Mouse (Mus musculus): ENCODE measurements around the gene Olfr1066. TPM values are rescaled to one million over a fixed set of nuclear protein-coding genes. Genes with fewer than 3 reads are reported as not detected.
A peak's percentile ranks its signal among the peaks of the same experiment; 100 is the strongest.
"Not testable (repeated sequence)": the region's sequence is repeated elsewhere in the genome, so short reads cannot be mapped to it uniquely, and the experiment has no call there.

Gene Olfr1066
- not detected for total RNA-seq (2021)
- long read RNA-seq, experiment 1: 0 reads
- long read RNA-seq, experiment 2: 0 reads

- DNase-seq (ENCODE audit: low spot score in 2 of 2): no peak
Observed at GRCm38 (mm10) chr2:86456169-86456568, at the start of gene Olfr1066. Olfr1066 (minus strand) TSS chr2:86456269.

- no peak for DNase-seq (ENCODE audit: low spot score in 2 of 2)
Observed at GRCm38 (mm10) chr2:86487286-86487685, 31.2 kb upstream of the Olfr1066 start, which contains the start of gene Olfr228. Olfr228 (minus strand) TSS chr2:86487386.

- peak in 1 of 2 experiments; percentile 15 for DNase-seq (ENCODE audit: low spot score in 2 of 2)
Observed at GRCm38 (mm10) chr2:86464442-86465109, 8.5 kb upstream of the Olfr1066 start.

- DNase-seq (ENCODE audit: low spot score in 2 of 2): no peak
Observed at GRCm38 (mm10) chr2:86460434-86460833, 4.4 kb upstream of the Olfr1066 start.

GRCm38 (mm10) chr2:86450491-86450890 lies 5.6 kb downstream of the Olfr1066 start, which contains the start of gene Olfr1065:
Olfr1065 (minus strand) TSS chr2:86450591.
- DNase-seq (ENCODE audit: low spot score in 2 of 2): not testable (repeated sequence)

GRCm38 (mm10) chr2:86442101-86442500 lies 14.0 kb downstream of the Olfr1066 start:
- not testable (repeated sequence) for DNase-seq (ENCODE audit: low spot score in 2 of 2)

GRCm38 (mm10) chr2:86428511-86428910 lies 27.6 kb downstream of the Olfr1066 start:
- DNase-seq (ENCODE audit: low spot score in 2 of 2): not testable (repeated sequence)

- DNase-seq (ENCODE audit: low spot score in 2 of 2): not testable (repeated sequence)
Observed at GRCm38 (mm10) chr2:86426649-86427048, 29.4 kb downstream of the Olfr1066 start, which contains the start of gene Olfr1062. Olfr1062 (minus strand) TSS chr2:86426749.

GRCm38 (mm10) chr2:86413950-86414349 lies 42.1 kb downstream of the Olfr1066 start, which contains the start of gene Olfr1061:
Olfr1061 (minus strand) TSS chr2:86414050.
- no peak for DNase-seq (ENCODE audit: low spot score in 2 of 2)

Other genes starting within 250 kb of the Olfr1066 start
- gene Olfr1046, start 237.0 kb downstream of the Olfr1066 start, total RNA-seq (2021): not detected
- gene Olfr1047, start 224.9 kb downstream of the Olfr1066 start, total RNA-seq (2021): not detected
- gene Olfr1048, start 216.0 kb downstream of the Olfr1066 start, total RNA-seq (2021): not detected
- not detected for gene Olfr1049, start 197.9 kb downstream of the Olfr1066 start, total RNA-seq (2021)
- gene Olfr1051, start 177.2 kb downstream of the Olfr1066 start, total RNA-seq (2021): not detected
- not detected for gene Olfr1052, start 163.8 kb downstream of the Olfr1066 start, total RNA-seq (2021)
- not detected for gene Olfr1053, start 141.0 kb downstream of the Olfr1066 start, total RNA-seq (2021)
- gene Olfr1054, start 120.8 kb downstream of the Olfr1066 start, total RNA-seq (2021): not detected
- not detected for gene Olfr1055, start 106.0 kb downstream of the Olfr1066 start, total RNA-seq (2021)
- gene Olfr1056, start 93.8 kb downstream of the Olfr1066 start, total RNA-seq (2021): not detected
- gene Olfr1057, start 77.9 kb downstream of the Olfr1066 start, total RNA-seq (2021): not detected
- not detected for gene Olfr1058, start 67.7 kb downstream of the Olfr1066 start, total RNA-seq (2021)
- gene Olfr1061, start 42.2 kb downstream of the Olfr1066 start, total RNA-seq (2021): not detected
- not detected for gene Olfr1062, start 29.5 kb downstream of the Olfr1066 start, total RNA-seq (2021)
- gene Olfr1065, start 5.7 kb downstream of the Olfr1066 start, total RNA-seq (2021): not detected
- not detected for gene Olfr228, start 31.1 kb upstream of the Olfr1066 start, total RNA-seq (2021)
- not detected for gene Olfr1076, start 52.2 kb upstream of the Olfr1066 start, total RNA-seq (2021)
- not detected for gene Olfr1079, start 86.2 kb upstream of the Olfr1066 start, total RNA-seq (2021)
- gene Olfr1080, start 102.0 kb upstream of the Olfr1066 start, total RNA-seq (2021): not detected
- gene Olfr1082, start 142.7 kb upstream of the Olfr1066 start, total RNA-seq (2021): not detected
- not detected for gene Olfr1084, start 183.5 kb upstream of the Olfr1066 start, total RNA-seq (2021)
- not detected for gene Olfr1085, start 205.8 kb upstream of the Olfr1066 start, total RNA-seq (2021)
- not detected for gene Olfr1086, start 223.8 kb upstream of the Olfr1066 start, total RNA-seq (2021)
- not detected for gene Olfr1087, start 242.1 kb upstream of the Olfr1066 start, total RNA-seq (2021)